Mouse (Mus musculus) B cell, adult 2 months (primary cell): Measurements from ENCODE around the gene BC024978.
A peak's percentile ranks its signal among the peaks of the same experiment; 100 is the strongest.

Experiments used
- DNase-seq, 2 experiments: peaks; one replicate each; pipeline ENCODE4 v3.0.0; 2022

BC024978 gene

DNA sequence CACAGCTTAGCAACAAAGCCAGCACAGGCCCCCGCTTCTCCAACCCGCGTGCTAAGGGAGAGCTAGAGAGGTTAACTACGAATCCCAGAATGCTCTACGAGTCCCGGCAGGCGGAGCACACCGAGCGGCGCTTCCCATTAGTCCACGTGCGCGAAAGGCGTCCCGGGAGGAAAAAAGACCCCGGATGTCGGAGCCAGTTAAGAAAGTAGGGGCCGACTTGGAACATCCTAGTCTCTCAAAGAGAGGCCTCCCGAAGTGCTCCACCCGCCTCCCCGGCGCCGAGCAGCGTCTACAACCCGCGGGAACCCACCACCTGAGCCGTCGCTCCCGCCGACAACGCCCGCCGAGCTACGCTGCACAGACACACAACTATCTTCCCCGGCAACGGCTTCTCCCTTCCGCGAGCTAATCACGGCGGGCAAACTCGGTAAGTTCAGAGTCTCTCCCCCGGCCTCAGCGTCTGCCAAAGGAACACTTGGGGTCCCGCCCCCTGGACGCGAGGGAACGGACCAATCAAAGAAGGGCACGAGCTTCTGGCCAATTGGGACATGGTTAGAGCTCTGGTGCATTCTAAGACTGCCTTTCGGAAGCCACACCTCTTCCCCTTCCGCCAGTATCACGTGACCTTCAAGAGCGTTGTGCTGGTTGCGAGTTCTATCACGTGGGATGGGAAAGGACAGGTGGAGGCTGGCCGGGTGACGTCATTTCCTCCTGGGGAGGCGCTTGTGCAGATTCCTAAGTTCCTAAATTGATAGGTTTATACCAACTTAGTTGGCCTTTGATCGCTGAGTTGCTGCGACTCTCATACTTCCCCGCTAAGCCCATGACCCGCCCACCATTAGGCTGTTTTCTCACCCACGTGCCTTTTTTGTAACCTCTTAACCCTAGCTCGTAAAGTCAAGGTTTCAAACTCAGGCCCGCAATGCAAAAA, at the start of gene BC024978, which contains the start of gene Snrpa:
Gene BC024978, plus strand, starts transcription at position 101 of the 931 bp plus-strand sequence.
Gene Snrpa, minus strand, starts transcription at position 591 of the 931 bp plus-strand sequence.
- DNase-seq, result peak; percentile 93 to 96

DNA sequence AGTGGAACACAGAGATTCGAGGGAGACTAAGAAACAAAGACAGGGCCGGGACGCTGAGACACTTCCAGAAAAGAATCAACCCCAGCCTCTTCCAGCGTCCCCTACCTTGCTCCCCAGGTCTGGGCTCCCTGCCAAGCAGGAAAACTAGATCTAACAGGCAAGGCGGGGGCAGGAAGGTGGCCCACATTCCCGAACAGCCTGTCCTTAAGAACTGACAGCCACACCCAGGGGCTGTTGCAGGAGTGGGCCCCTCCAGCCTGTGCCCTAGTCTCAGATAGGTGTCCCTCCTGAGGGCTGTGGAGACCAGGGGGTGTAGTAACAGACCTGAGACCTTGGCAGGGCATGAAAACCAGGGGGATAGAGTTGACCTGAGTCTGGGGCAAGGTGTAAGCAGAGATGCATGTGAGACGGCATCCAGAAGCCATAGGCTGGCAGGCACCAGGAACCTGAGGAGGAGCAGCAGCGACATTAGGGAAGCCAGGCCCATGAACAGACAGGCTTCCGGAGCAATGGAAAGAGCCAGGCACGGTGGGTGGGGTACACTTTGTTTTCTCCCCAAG, 42.3 kb upstream of the BC024978 start, which contains the start of gene Cyp2t4:
Gene Cyp2t4, plus strand, starts transcription at position 510 of the 560 bp plus-strand sequence.
- no peak for DNase-seq

DNA sequence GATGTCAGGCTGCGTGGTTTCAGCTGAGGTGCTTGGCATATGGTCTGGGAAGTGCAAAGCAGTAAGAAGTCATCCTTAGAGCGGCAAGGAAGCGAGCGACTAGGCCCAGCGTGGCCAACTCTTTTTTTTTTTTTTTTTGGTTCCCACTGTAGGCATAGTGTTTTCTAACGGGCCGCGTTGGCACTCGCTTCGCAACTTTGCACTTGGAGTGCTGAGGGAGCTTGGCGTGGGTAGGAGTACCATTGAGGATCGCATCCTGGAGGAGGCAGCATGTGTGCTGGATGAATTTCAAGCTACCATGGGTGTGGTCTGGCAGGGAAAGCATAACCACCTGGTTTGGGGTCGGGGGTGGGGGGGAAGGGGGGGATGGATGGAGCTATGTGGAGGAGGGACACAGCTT, 39.6 kb upstream of the BC024978 start:
- DNase-seq, result no peak

DNA sequence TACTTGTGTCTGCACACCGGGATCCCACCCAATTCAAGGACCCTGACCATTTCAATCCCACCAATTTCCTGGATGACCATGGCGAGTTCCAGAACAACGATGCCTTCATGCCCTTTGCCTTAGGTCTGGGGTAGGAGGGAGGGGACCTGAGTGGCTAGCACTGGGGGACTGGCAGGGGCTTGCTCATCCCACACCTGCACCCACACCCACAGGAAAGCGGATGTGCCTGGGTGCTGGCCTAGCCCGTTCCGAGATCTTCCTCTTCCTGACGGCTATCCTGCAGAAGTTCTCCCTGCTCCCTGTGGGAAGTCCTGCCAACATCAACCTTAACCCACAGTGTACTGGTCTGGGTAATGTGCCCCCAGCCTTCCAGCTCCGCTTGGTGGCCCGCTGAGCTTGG, 37.4 kb upstream of the BC024978 start:
- no peak for DNase-seq

DNA sequence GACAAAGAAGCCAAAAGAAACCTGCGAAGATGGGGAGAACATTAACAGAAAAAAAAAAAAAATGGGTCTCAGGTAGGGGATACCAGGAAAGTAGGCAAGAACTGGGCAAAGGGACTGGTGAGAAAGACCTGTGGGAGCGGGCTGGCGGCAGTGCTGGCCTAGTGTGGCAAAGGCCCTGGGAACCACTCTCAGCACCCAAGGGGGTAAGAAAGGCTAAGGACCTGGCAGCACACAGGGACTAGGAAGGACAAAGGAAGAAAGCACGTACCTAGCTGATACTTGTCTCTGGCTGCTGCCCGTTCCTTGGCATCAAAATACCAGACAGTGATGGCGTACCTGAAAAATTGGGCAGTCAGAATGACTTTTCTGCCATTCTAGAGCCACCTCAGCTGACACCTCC, 36.3 kb upstream of the BC024978 start:
- no peak for DNase-seq

- DNase-seq, result peak; percentile 94 to 95
These were observed 35.7 kb upstream of the BC024978 start for GRCm38 (mm10) chr7:27159882-27160281.

- no peak for DNase-seq
These were observed 34.7 kb upstream of the BC024978 start for GRCm38 (mm10) chr7:27160921-27161320.

- DNase-seq, result no peak
These were observed 33.8 kb upstream of the BC024978 start for GRCm38 (mm10) chr7:27161744-27162143.

DNA sequence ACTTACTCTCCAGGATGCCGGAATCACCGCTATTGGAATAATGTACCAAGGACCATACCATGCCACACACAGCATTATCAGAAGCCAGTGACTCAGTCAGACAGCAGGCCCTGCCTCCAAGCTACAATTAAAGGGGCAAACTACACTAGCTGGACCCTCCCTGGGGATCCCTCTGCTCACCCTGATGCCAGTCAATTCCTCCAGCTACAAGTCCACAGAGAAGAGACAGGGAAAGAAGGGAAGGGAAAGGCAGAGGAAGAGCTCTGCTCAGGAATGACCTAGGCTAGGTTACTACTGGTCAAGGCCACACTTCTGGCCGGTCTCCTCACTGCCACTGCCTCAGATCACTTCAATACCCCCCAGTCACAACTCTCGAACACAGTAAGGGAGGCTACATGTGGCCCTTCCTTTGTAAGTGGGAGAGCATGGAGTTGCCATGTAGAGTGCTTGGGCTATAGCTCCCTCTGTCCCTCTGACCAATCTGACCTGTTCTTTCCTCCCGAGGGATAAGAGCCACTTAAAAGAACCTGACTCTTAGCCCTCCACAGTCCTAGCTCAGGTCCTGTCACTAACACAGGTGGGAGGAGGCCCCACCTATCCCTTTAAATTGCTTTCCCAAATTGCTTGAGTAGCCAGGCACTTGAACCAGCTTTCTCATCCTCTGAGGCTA, 32.7 kb upstream of the BC024978 start:
- no peak for DNase-seq

DNA sequence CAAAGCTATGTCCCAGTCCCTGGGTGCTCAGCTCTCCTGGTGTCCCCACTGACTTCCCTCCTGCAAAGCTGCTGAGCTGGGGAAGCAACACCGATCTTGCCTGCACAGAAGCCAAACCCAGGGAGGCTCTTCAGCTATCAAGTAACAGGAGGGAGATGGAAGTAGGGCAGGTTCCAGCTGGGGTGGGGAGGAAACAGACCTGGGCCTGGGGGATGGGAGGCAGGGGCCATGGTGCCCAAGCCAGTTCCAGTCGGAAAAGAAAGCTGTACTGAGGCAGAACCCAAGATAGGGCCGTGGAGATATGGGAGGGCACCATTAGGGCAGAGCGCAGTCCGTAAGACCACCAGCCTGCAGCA, 32.2 kb upstream of the BC024978 start:
- DNase-seq, result no peak

GRCm38 (mm10) chr7:27164112-27164947, 31.3 kb upstream of the BC024978 start:
- DNase-seq, result no peak

DNA sequence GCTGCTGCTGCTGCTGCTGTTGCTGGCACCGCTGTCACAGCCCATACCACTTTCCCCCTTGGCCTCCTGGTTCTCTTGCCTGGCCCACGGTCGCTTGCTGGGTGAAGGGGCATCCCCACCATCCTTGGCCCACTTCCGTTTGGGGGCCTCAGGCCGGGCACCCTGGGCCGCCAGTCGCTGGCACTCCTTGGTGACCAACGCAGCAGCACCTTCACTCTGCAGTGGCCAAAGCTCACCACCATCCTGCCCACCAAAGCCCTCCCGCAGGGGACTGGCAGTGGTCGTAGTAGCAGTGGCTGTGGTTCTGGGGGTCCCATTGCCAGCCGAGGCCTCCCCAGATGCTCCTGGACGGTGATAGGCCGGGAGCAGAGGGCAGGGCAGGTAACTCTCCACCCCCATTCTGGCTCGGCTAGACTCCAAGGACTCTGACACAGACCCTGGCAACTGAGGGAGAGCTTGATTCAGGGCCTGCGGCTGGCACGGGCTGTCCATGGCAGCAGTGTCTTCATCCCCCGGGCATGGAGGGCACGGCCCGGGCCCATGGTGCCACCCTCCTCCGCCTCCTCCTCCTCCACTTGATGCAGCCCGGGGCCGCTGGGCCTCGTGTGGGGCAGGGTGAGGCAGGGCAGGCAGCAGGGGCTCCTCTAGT, 30.4 kb upstream of the BC024978 start:
- no peak for DNase-seq

DNA sequence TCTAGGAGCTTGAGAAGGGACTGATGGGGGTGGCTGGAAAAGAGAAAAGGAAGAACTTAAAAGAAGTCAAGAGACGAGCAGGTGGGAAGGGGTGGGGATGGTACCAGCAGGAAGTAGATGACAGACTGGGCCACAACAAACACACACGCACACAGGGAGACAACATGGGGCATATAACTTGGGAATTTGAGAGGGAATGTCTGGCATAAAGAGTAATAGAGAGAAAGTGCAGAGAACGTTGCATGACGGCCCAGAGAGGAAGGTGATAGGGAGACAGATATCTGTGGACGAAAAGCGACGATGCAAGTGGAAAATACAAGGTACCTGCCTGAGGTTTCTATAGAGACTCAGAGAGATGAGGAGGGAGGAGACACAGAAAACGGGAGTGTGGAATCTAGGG, 29.9 kb upstream of the BC024978 start:
- DNase-seq, result no peak

DNA sequence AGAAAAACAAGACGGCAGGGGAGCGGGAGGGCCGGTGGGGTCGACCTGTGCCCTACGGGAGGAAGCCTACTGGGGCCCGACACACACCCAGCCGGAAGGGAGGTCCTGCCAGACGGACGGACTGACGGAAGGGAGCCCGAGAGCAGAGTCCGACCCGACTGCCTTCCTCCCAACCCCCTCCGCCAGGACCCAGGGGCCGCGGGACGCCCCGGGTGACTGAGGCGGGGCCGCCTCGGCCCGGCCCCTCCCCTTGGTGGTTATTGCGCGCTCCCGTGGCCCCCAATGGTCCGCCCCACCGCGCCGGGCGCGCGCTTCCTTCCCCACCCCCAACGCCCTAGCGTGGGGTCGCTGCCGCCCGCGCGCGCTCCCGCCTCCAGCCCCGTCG, 29.4 kb upstream of the BC024978 start:
- DNase-seq, result peak; percentile 87 to 90

- peak; percentile 94 to 96 for DNase-seq
These were observed 28.7 kb upstream of the BC024978 start, which contains the start of gene Egln2 for GRCm38 (mm10) chr7:27166614-27167474. Egln2 (minus strand) TSS chr7:27166802.

DNA sequence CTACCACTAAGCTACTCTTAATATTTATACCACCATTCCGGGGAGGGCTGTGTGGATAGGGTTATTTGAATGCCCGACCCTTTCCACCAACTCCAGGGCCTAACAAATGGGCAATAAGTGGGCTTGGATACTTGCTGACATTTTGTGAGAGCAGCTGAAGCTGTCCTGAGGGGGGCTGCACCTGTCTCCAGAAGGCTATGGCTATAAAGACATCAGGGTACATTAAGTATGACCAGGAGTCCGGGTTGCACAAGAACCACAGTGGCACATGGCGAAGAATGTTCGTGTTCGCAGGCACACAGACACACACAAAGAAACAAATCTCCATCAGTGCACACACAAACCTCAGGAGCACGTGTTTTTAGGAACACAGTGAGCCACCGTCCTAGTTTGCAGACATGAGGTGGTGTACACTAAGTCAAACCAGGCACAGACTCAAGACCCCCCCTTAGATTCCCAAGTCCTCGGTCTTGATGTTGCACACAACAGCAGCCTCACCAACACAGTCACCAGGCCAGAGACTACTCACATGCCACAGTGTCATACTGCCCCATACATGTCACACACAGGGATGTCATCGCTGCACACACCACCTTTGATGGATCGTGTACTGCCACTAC, 28.0 kb upstream of the BC024978 start:
- no peak for DNase-seq

- no peak for DNase-seq
These were observed 27.2 kb upstream of the BC024978 start for GRCm38 (mm10) chr7:27168371-27168770.

DNA sequence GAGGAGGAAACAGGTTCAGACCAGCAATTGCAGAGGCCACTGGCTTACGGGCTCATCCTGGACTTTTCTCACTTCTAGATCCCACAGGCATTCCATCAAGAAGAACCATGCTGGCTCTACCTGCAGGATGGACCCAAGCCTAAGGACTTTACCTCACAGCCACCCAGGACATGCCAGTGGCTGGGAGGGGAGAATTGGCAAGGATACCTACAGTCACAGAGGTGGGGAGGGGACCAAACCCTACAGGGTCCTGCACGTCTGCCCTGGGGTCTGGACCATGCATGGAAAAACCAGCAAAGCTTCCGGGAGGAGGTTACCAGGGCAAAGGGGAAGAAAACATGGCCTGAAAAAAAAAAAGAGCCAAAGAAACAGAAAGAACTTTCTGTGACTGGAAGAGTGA, 24.6 kb upstream of the BC024978 start:
- no peak for DNase-seq

- DNase-seq, result no peak
These were observed 21.1 kb upstream of the BC024978 start for GRCm38 (mm10) chr7:27174496-27174895.

GRCm38 (mm10) chr7:27174896-27175295, 20.7 kb upstream of the BC024978 start:
- no peak for DNase-seq

- no peak for DNase-seq
These were observed 17.6 kb upstream of the BC024978 start for GRCm38 (mm10) chr7:27177942-27178323.
